Comparison of ENCODE assay signal across 16 mouse cellular contexts in genomic region chr15:62644744-62645143, GRCm38 (mm10).
"Had no signal": no experiment of that assay in that cellular context is flagged by ENCODE, and none has a peak within 500 bp of the region (broad histone marks: within the 10 kb centered on the region; RNA-seq: fewer than 3 reads in every experiment).

No protein-coding gene starts in this region.

- DNase-seq: lung, adult 2 months; lung, postnatal 14 days; lung, postnatal 36 days; right cerebral cortex, postnatal 14 days; thymus, adult 18-20 months; thymus, postnatal 14 days; thymus, postnatal 36 days had no signal

- H3K9ac ChIP-seq: liver, embryonic 14.5 days; lung, embryonic 15.5 days; midbrain, embryonic 13.5 days; midbrain, embryonic 15.5 days; neural tube, embryonic 12.5 days had no signal

- H3K27ac ChIP-seq: liver, embryonic 14.5 days; lung, embryonic 15.5 days; macrophage; midbrain, embryonic 13.5 days; midbrain, embryonic 15.5 days; neural tube, embryonic 12.5 days had no signal

- H3K4me2 ChIP-seq: lung, embryonic 15.5 days; midbrain, embryonic 11.5 days; midbrain, embryonic 13.5 days; midbrain, embryonic 15.5 days; neural tube, embryonic 12.5 days had no signal

- H3K4me1 ChIP-seq: lung, embryonic 15.5 days; megakaryocyte, embryonic 14.5 days; midbrain, embryonic 13.5 days; midbrain, embryonic 15.5 days; neural tube, embryonic 12.5 days had no signal

- H3K36me3 ChIP-seq: lung, embryonic 15.5 days; midbrain, embryonic 13.5 days; midbrain, embryonic 15.5 days; neural tube, embryonic 12.5 days had no signal

- H3K27me3 ChIP-seq: lung, embryonic 15.5 days; megakaryocyte, embryonic 14.5 days; midbrain, embryonic 13.5 days; midbrain, embryonic 15.5 days; neural tube, embryonic 12.5 days had no signal

- ATAC-seq: lung, postnatal 0 days; midbrain, embryonic 13.5 days; midbrain, embryonic 15.5 days had no signal

- H3K4me3 ChIP-seq: lung, embryonic 15.5 days; megakaryocyte, embryonic 14.5 days; midbrain, embryonic 13.5 days; midbrain, embryonic 15.5 days; neural tube, embryonic 12.5 days had no signal

- H3K9me3 ChIP-seq: lung, embryonic 15.5 days; megakaryocyte, embryonic 14.5 days; midbrain, embryonic 13.5 days; midbrain, embryonic 15.5 days; neural tube, embryonic 12.5 days had no signal
